ENCODE assay signal across 10 mouse cellular contexts in genomic region chr9:122603106-122603505, GRCm38 (mm10).
"Had no signal": no experiment of that assay in that cellular context is flagged by ENCODE, and none has a peak within 500 bp of the region (broad histone marks: within the 10 kb centered on the region; RNA-seq: fewer than 3 reads in every experiment).

No protein-coding gene starts in this region.

- DNase-seq: kidney, adult 18-20 months; kidney, adult 9 months; kidney, postnatal 25 days; liver, embryonic 13.5 days; lung, adult 2 months; lung, postnatal 14 days; right cerebral cortex, postnatal 25 days; thymus, postnatal 25 days had no signal

- ATAC-seq: intestine, embryonic 16.5 days; midbrain, embryonic 15.5 days had no signal
